Mouse (Mus musculus) T-cell, adult 2 months (primary cell): Measurements from ENCODE around the gene Usp49.
"Not testable (repeated sequence)": the region's sequence is repeated elsewhere in the genome, so short reads cannot be mapped to it uniquely, and the experiment has no call there.

Source experiments
- DNase-seq: peaks from one replicate; pipeline ENCODE4 v3.0.0; 2022; ENCODE audit warnings: low spot score

Gene Usp49

DNA sequence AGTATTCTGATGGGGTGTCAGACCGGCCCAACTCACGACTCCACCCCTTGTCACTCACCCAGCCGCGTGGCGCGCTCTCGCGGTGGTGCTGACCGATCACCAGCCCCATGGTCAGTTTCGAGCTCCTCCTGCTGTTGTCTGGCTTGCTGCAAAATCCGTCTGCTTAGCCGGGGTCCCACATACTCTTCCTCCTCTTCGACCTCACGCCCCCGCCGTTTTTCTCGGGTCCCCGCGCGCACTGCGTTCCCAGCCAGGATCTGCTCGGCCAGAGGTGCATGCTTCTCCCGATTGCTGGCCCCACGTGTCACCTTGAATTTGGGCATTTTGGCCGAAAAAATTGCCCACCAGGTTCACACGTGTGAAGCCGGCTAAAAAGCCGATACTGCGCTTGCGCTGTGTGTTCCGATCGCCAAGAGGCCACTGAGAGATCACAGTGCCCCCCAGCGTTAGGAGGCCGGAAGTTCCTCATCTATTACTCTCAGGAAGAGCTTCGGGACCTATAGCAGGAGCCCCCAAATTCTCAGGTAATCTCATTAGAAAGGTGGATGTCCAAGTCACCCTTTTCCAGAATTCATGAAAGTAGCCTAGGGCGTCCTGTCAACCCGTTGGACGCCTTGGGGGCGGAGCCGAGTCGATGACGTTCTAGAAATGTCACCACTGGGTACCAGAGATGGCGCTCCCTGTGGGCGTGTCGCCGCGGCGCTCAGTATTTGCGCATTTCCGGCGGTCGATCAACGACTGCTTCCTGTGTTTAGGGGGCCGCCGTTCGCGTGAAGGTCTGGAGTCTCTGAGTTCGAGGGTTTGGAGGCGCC is 19.4 kb upstream of the Usp49 start, which contains the start of the genes Bysl, Med20 and Gm20517:
Gene Bysl (minus strand): TSS at position 644 of the 812 bp plus-strand sequence.
Gene Med20 (plus strand): TSS at position 734 of the 812 bp plus-strand sequence.
Gene Gm20517 (plus strand): TSS at position 741 of the 812 bp plus-strand sequence.
- DNase-seq = peak; percentile 96

DNA sequence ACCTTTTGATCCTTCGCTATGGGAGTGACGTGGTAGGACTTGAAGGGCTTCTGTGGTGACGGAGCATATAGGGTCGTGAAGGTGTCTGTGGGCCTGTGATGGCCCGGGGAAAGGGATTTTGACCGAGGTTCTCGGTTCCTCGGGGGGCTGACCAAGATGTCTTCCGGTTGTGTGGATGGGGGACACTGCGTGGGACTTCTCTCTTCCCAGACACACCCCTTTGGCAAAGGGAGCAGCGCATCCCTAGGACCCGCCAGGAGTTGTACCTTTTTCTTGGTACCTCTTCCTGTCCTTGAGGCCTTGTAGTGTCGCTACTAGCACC is 18.9 kb upstream of the Usp49 start:
- DNase-seq = no peak

DNA sequence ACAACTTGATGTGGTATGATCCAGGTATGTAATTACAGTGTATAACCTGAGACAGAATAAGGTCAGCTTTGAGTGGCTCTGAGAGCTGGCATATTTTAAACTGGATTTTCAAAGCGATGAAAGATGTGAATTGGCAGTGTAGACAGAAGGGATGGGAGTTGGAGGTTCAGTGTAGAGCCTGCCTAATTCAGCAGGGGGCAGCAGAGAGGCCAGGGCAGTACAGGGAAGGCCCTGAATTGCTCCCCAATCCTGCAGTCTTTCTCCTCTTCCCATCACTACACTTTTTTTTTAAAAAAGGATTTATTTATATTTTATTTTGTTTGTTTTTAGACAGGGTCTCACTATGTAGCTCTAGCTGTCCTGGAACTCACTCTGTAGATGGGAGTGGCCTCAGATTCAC is 16.5 kb upstream of the Usp49 start:
- DNase-seq = no peak

DNA sequence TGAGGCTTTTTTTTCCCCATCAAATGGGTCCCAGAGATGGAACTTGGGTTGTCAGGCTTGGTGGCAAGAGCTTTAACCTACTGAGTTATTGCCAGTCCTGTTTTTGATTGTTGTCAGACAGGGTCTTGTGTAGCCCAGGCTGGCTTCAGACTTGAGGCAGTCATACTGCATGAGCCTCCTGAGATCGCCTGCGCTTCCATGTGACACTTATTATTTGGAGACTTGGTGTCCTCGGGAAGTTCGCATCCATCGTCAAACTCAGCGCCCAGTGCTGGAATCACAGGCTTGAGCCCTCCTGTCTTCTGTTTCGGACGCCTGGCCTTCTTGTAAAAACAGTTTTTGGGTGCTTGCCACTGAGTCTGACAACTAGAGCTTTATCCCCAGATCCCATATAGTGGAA is 14.4 kb upstream of the Usp49 start:
- no peak for DNase-seq

DNA sequence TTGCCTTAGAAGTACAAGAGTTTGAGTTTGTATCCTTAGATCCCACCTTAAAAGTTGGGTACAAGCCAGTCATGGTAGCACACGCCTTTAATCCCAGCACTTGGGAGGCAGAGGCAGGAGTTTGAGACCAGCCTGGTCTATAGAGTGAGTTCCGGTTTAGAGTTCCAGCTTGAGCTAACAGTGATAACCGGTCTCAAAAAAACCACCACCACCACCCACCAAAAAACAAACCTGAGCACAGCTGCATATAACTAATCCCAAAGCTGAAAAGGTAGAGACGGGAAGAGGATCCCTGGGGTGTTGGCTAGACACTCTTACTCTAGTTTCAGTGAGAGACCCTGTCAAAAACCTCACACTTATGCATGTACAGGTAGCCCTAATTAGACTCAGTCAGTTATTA is 13.8 kb upstream of the Usp49 start:
- DNase-seq = no peak

DNA sequence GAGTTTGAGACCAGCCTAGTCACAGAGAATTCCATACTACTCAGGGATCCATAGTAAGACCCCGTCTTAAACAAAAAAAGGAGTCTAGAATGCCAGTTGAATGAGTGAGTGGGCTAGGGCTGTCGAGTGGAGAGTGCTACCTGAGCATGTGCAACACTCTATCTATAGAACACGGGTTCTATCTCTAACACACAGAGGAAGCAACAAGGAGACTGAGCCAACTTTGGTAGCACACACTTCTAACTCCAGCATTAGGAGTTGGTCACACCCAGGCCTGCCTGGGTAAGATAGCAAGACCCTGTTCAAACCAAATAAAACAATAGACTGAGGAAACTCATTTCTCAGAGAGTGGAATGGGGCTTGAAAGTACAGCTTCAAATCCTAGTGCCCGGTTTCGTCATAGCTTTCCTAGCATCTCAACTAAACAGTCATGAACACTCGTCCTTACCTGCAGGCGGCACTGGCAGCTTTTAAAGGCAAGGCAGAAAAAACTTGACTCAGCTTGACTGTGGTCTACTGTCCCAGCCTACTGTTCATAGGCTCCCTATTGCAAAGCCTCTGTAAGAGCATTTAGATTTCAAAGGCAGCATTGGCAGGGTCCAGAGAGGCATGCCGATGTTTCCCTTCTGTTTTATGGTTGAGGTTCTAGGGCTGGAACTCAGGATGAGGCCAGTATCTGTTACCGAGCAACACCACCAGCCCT is 12.7 kb upstream of the Usp49 start:
- DNase-seq = no peak

DNA sequence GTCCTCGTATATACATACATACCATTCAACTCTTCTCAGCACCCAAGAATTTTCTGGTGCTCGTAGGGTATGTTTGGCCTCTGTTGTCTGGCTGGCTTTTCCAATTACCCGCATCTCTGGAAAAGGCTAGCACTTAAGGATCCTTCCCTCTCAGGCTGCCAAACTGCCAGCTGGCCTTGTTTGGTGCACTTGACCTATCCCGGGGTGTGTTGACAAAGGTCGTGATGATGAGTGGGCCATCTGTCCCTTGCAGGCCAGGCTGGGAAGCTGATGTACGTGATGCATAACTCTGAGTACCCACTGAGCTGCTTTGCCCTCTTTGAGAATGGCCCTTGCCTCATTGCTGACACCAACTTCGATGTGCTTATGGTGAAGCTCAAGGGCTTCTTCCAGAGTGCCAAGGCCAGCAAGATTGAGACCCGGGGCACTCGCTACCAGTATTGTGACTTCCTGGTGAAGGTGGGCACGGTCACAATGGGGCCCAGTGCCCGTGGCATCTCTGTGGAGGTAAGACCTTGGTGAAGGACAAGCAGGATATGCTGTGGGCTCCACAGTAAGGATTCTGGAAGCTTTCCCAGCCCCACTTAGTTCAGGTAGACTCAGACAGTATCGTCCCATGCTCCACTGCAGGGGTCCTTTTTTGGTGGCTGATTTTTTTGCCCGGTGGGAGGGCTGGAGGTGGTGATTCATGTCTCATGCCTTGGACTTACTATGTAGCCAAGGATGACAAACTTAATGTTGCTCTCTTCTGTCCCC is 11.8 kb upstream of the Usp49 start:
- DNase-seq = no peak

DNA sequence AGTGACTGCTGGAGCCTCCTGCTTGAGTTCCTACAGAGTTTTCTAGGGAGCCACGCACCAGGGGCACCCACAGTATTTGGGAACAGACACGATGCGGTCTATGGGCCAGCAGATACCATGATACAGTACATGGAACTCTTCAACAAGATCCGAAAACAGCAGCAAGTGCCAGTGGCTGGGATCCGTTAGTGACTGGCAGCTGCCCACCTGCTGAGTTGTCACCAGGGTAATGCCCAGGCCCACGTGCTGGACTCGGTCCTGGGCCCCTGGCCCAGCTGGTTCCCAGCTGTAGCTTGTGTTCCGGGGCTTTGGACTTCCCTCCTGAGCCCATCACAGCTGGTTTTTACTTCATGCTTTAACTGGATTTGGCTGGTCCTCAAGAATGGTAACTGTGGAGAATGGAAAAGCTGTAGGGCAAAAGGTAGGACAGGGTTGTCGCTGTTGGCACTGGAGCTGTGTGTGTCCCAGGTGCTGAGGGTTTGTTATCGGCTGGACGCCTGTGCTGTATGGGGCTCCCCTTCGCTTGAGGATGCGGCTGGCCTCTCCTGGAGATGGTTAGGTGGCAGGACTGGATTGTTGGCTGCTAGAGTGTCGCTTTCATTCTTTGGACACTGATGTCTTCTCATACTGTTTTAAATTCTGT is 7.5 kb upstream of the Usp49 start:
- DNase-seq = no peak

DNA sequence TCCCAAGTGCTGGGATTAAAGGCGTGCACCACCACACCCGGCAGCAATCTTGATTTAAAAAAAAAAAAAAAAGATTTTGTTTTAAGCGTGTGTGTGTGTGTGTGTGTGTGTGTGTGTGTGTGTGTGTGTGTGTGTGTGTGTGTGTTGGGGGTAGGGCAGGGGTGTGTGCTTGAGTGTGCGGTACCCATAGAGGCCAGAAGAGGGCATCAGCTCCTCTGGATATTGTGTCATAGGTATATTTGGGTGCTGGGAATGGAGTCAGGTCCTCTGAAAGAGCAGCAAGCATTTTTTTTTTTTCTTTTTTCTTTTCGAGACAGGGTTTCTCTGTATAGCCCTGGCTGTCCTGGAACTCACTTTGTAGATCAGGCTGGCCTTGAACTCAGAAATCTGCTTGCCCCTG is 5.9 kb upstream of the Usp49 start:
- DNase-seq = not testable (repeated sequence)

DNA sequence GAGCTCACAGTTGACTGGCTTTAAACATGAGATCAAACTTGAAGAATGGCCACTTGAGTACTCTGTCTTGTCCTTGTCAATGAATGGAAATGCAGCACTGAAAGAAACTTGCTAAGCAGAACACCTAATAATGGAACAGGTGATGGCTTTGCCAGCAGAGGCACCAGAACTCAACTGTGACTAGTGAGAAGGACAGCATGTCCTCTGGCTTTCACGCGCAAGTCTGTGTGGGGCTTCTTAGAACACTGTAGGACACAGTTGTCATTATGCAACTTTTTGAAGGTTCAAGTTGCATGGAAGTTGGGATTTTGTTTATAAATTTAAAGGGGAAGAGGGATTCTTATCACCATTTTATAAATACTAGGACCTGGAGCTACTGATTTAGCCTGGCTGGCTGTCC is 5.4 kb upstream of the Usp49 start:
- no peak for DNase-seq

DNA sequence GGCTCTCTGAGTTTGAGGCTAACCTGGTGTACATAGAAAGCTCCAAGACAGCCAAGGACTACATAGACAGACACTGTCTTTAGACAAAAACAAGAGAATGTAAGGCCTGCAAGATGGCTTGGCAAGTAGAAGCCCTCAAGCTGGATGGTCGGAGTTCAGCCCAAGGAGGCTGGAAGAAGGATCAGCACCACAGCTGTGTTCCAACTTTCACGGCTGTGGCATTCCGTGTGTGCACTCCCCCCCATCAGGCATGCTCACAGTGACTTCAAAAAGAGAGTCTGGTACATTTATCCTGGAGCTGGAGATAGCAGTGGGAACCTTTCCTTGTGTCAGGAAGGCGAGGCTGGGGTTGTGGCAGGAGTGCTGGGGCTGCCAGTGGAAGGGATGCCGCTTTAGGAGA is 4.5 kb upstream of the Usp49 start:
- no peak for DNase-seq

DNA sequence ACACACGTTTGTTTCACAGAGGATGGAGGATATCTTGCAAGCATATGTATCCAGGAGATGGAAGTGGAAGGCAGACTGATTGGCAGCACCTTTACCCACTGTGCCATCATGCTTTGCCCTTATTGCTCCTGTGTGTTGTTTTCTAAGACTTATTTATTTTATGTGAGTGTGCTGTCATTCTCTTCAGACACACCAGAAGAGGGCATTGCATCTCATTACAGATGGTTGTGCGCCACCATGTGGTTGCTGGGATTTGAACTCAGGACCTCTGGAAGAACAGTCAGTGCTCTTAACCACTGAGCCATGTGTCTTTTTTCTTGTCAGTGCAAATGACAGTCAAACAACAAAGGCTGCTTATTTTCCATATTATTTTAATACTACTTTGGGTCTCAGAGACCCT is 2.7 kb upstream of the Usp49 start:
- no peak for DNase-seq

DNA sequence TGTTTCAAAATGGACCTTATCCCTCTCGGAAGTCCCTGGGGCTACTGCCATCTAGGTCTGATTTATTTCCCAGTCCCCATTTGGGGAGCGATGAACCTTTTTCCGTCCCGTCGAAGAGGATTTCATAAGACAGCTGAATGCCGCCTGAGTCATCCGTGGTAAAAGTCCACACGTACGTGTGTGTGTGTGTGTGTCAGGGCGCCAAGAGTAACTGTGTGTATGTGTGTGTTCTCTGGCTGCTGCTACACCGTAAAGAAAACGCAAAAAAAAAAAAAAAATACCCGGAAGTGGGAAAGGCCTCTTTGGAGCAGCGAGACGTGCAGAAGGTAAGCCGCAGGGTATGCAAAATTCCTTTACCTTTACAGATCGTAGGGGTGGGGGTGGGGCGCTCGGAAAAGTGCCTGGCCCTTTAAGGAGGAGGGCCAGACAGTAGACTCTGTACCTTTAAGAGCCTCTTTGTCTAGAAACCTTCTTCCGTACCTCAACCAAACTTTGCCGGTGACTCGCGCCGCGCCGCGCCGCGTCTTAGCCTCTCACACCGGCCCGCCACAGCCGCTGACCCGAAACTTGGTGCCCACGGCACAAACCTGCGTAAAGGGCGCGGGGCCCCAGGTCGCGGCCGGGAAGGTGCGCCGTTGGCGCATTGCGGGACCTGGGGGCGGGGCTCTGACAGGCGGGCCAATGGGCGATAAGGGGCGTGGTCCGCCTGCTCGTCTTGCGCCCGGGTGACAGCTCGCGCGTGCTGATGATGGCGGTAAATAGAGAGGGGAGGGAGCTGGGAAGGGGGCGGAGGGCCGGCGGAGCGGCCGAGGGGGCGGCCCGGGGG is 1.4 kb upstream of the Usp49 start:
- peak; percentile 94 for DNase-seq

DNA sequence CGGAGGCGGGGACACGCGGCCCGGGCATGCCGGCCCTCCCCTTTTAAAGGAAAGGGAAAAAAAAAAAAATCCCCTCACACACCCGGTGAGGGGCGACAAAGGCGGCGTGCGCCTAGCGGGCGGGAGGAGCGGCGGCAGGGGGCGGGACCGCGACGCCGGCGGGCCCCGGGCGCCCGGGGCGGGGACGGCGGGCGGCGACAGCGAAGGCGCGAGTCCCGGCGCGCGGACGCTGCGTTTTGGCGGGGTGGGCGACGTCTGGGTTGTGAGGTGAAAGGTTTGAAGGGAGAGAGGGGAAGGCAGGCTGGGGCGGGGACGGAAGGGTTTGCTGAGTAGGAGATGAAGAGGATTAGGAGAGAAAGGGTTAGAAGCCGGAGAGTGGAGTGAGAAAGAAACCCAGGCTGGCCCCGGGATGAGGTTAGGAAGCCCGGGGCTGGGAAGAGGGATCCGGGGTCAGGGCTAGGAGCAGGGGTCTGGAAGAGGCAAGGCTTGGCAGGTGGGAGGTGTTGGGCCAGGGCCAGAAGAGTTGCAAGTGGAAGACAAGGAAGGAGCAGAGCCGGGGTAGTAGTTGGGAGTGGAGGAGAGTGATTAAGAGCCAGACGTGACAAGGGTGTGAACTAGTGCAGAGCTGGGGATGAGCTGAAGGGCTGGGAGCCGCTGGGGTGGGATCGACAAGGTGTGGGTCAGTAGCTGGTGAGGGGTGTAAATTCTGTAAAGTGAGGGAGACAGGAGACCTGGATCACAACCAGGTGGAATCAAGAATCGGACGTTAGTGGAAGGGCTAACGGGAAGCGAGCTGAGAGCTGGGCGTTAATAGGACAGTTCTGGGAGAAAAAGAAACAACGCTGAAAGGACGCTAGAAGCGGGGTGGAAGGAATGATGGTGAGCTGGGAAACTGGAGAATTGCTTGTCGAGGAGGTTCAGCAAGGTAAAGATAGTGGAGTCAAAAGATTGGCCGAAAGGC is 493 bp upstream of the Usp49 start:
- no peak for DNase-seq

DNA sequence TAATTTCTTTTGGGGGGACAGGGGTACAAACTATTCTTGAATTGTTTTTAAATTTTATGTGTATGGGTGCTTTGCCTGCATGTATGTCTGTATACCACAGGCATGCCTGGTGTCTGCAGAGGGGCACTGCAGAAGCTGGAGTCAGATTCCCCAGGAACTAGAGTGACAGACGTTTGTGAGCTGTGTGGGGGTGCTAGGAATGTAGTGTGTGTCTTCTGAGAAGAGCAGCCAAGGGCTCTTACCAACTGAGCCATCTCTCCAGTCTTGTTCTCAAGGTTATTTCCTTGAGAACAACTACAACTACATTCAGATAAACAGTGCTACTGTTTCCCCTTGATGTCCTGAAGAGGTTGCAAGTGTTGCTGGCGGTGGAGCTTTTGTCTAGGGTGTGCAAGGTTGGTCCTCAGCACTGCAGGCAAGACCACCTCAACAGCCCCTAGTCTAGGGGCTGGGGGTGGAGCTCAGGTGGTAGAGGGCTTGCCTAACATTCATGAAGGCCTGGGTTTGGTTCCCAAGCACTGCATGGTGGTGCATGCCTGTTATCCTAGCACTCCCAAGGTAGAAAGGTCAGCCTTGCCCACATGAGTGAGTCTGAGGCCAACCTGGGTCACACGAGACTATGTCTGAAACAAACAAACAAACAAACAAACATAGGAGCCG is 1.8 kb downstream of the Usp49 start:
- no peak for DNase-seq

DNA sequence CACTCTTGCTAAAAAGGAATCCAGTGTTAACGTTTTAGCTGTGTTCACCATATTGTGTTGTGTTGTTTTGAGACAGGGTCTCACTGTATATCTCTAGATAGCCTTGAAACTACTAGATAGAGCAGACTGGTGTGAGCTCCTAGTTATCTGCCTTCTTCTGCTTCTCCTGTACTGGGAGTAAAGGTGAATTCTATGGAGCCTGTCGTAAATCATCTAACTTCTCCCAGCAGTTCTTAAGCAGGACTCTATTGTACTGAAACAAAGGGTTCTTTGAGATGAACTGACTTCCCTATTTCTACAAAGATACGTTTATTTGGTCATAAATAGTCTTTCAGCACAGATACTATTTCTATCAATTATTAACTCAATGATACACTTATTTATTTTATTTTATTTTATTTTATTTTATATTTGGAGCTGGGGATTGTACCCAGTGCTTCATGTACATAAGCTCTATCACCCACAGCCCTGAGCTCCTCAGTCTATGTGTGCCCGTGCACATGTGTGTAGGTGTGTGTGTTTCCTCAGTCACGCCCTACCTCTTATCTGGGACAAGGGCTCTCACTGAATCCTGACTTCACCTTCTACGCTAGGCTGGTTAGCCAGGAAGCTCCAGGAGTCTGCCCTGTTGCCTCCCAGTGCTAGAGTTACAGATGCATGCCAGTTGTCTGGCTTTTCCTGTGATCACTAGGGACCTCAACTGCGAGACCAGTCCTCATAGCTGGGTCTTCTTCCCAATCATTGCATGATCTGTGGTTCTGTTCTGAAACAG is 3.7 kb downstream of the Usp49 start:
- DNase-seq = no peak

DNA sequence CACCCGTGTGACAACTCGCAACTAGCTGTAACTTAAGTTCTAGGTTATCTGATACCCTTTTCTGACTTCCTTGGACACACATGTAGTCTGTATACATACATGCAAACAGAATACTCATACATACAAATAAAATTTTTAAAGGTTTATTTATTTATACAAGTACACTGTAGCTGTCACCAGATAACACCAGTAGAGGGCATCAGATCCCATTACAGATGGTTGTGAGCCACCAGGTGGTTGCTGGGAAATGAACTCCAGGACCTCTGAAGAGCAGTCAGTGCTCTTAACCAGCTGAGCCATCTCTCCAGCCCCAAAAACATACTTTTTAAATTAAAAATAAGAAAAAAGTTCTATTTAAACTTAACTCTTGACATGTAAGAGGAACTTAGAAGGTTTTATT is 12.5 kb downstream of the Usp49 start:
- DNase-seq = no peak

DNA sequence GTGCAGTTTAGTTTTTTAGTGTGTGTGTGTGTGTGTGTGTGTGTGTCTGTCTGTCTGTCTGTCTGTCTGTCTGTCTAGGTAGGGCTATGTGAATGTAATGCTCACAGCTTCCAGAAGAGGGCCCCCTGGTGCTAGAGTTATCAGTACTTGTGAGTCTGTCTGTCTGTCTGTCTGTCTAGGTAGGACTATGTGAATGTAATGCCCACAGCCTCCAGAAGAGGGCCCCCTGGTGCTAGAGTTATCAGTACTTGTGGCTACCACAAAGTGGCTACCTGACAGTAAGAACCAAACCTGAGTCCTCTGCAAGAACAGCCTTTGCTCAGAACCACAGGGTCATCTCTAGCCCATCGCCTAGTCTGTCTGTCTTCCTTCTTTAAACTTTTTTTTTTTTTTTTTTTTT is 16.2 kb downstream of the Usp49 start:
- peak; percentile 64 for DNase-seq

DNA sequence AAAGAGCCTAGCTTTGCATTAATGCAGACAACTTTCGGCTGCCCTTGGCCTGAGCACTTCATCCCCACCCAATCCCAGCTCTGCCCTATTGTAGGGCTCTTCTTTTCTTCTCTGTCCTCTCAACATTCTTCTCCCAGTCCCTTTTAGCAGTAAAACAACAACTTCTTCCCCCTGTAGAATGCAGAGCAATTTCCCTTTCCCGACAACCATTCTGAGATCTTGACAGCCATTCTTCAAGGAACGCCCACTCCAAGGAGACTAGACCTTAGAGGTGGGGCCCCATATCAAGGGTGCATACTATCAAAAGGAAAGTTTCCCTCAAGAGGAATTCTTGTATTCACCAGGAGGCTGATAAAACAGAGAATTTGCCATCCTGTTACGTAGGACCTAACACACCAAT is 18.5 kb downstream of the Usp49 start:
- DNase-seq = no peak
